In genomic region chr16:4325801-4326200, GRCm38 (mm10) we compare ENCODE assay signal across 19 mouse cellular contexts.
"Had no signal": no experiment of that assay in that cellular context is flagged by ENCODE, and none has a peak within 500 bp of the region (broad histone marks: within the 10 kb centered on the region; RNA-seq: fewer than 3 reads in every experiment).

No protein-coding gene starts in this region.

- H3K27ac ChIP-seq: kidney, postnatal 0 days; limb, embryonic 10.5 days; limb, embryonic 13.5 days; liver, embryonic 12.5 days; liver, embryonic 15.5 days; lung, embryonic 15.5 days; neural tube, embryonic 12.5 days; neural tube, embryonic 15.5 days had no signal

- DNase-seq: kidney, adult 2 months; kidney, postnatal 25 days; liver; lung, adult 18-20 months; lung, postnatal 10 days; lung, postnatal 36 days; midbrain, embryonic 14.5 days; thymus, adult 18-20 months; thymus, postnatal 36 days had no signal

- ATAC-seq: intestine, postnatal 0 days; liver, embryonic 12.5 days had no signal

- H3K4me3 ChIP-seq: limb, embryonic 10.5 days; limb, embryonic 13.5 days; liver, embryonic 12.5 days; liver, embryonic 15.5 days; lung, embryonic 15.5 days; megakaryocyte, embryonic 14.5 days; neural tube, embryonic 12.5 days; neural tube, embryonic 15.5 days had no signal
